Comparison of ENCODE assay signal across 26 mouse cellular contexts in genomic region chr11:118878605-118879245, GRCm38 (mm10). TPM values are rescaled to one million over a fixed set of nuclear protein-coding genes. Genes with fewer than 3 reads are reported as not detected.
DNase-seq lines count a peak whose midpoint lies in the region; ATAC-seq and TF ChIP-seq lines count a peak whose summit lies in the region.
"Had no signal": no experiment of that assay in that cellular context is flagged by ENCODE, and none has a peak within 500 bp of the region (broad histone marks: within the 10 kb centered on the region; RNA-seq: fewer than 3 reads in every experiment).

No protein-coding gene starts in this region.

- no peak overlapping the region for H3K4me3 ChIP-seq in layer of hippocampus, adult 2 months
- peak overlapping the region; percentile 43 for H3K4me3 ChIP-seq in megakaryocyte, embryonic 14.5 days (replicated peaks)
- H3K4me3 ChIP-seq: embryonic facial prominence, embryonic 13.5 days; embryonic facial prominence, embryonic 15.5 days; erythroblast, embryonic 14.5 days; forebrain, embryonic 10.5 days; forebrain, embryonic 12.5 days had no signal

- no peaks in the 10 kb centered on the region for H3K36me3 ChIP-seq in megakaryocyte, embryonic 14.5 days (replicated peaks; ENCODE audit: low read length)
- H3K36me3 ChIP-seq: embryonic facial prominence, embryonic 13.5 days; embryonic facial prominence, embryonic 15.5 days; forebrain, embryonic 10.5 days; forebrain, embryonic 12.5 days; G1E had no signal

- peaks cover 30% of the 10 kb centered on the region for H3K9me3 ChIP-seq in megakaryocyte, embryonic 14.5 days
- H3K9me3 ChIP-seq: embryonic facial prominence, embryonic 13.5 days; embryonic facial prominence, embryonic 15.5 days; forebrain, embryonic 10.5 days; forebrain, embryonic 12.5 days had no signal

- ATAC-seq in megakaryocyte, adult 5-6 weeks (ENCODE audit: poor library complexity, severe bottlenecking): no peak
- ATAC-seq: activated CD4-positive, CD25-positive, alpha-beta regulatory T cell, adult 4 months; CD4-positive, CD25-positive, alpha-beta regulatory T cell, adult 4 months; forebrain, embryonic 14.5 days; forebrain, embryonic 16.5 days; Patski had no signal

- no peak for TF ChIP-seq CTCF in layer of hippocampus, adult 2 months (conservative IDR thresholded peaks at IDR 0.05)

- H3K27me3 ChIP-seq in megakaryocyte, embryonic 14.5 days (replicated peaks): peaks cover 26% of the 10 kb centered on the region
- H3K27me3 ChIP-seq: embryonic facial prominence, embryonic 15.5 days; forebrain, embryonic 12.5 days had no signal

- H3K27ac ChIP-seq in layer of hippocampus, adult 2 months: peak overlapping the region; percentile 39; the same call in 1 of the 2 replicates
- H3K27ac ChIP-seq: embryonic facial prominence, embryonic 13.5 days; embryonic facial prominence, embryonic 15.5 days; forebrain, embryonic 10.5 days; forebrain, embryonic 12.5 days had no signal

- H3K4me1 ChIP-seq in megakaryocyte, embryonic 14.5 days: no peaks in the 10 kb centered on the region

- DNase-seq in cerebellum, adult 11-12 months: peak; percentile 56
- no peak for DNase-seq in cerebellum, adult 9-10 months
- DNase-seq in cerebellum, adult 9-11 months: peak; percentile 62
- no peak for DNase-seq in cerebellum, adult 11 months
- no peak for DNase-seq in layer of hippocampus, adult 2 months (ENCODE audit: low spot score in 2 of 2)
- DNase-seq in layer of hippocampus, postnatal 14 days (ENCODE audit: low spot score in 2 of 2): no peak
- DNase-seq: adrenal gland, adult 8-10 months; adrenal gland, postnatal 14 days; adrenal gland, postnatal 36 days; B cell, adult 2 months; embryo, embryonic 11 days had no signal

RNA-seq across cellular contexts. Expression of gene Rbfox3, which starts 32.7 kb away (rescaled TPM):
- 100 to 1,000 TPM; 276 to 303 TPM for total RNA-seq in layer of hippocampus, adult 2 months (2021)
- 100 to 1,000 TPM; 224 to 233 TPM for total RNA-seq in layer of hippocampus, postnatal 14 days (2021)
- polyA plus RNA-seq in megakaryocyte, embryonic 14.5 days (2012; ENCODE audit: insufficient read depth, low replicate concordance): 0.03 TPM in 1 of 2 replicates, not detected in the other
- not detected in 2 replicates for total RNA-seq in megakaryocyte, adult 5-6 weeks (2015)
- not detected in 2 replicates for total RNA-seq in megakaryocyte, adult 5-6 weeks (2017)
- total RNA-seq: CH12.LX; common myeloid progenitor, adult 5-6 weeks had no signal
- polyA plus RNA-seq: CD4-positive, CD25-positive, alpha-beta regulatory T cell, adult 4 months; G1E; Patski had no signal

Comparison
In these comparisons a context has a peak if more than half of its experiments do, and no peak if none do; other contexts are left out.
1. DNase-seq: peak in cerebellum, adult 11-12 months (single experiment) and cerebellum, adult 9-11 months (single experiment); none in cerebellum, adult 9-10 months (single experiment), cerebellum, adult 11 months (single experiment), layer of hippocampus, adult 2 months (0 of 2) and layer of hippocampus, postnatal 14 days (0 of 2).
2. RNA of gene Rbfox3, which starts 32.7 kb away (total RNA-seq): 276 to 303 TPM in layer of hippocampus, adult 2 months and 224 to 233 TPM in layer of hippocampus, postnatal 14 days; not detected in megakaryocyte, adult 5-6 weeks; every median in the first group is over 100 times any median in the second.